26 mouse cellular contexts compared by ENCODE assay signal in genomic region chr7:49217786-49218185, GRCm38 (mm10).
DNase-seq lines count a peak whose midpoint lies in the region; ATAC-seq lines count a peak whose summit lies in the region.
"Had no signal": no experiment of that assay in that cellular context is flagged by ENCODE, and none has a peak within 500 bp of the region (broad histone marks: within the 10 kb centered on the region; RNA-seq: fewer than 3 reads in every experiment).

No protein-coding gene starts in this region.

- 80% methylated on average over 6 of the region's 6 CpGs for WGBS in midbrain, embryonic 11.5 days
- 82% methylated on average over 6 of the region's 6 CpGs for WGBS in midbrain, embryonic 14.5 days

- H3K4me3 ChIP-seq in midbrain, embryonic 11.5 days (ENCODE audit: low read depth, low read length), result no peak overlapping the region
- H3K4me3 ChIP-seq in midbrain, embryonic 14.5 days (replicated peaks; ENCODE audit: low read depth, low read length), result no peak overlapping the region
- H3K4me3 ChIP-seq: embryonic facial prominence, embryonic 13.5 days; erythroblast, embryonic 14.5 days; forebrain, embryonic 12.5 days; forebrain, embryonic 15.5 days had no signal

- ATAC-seq in midbrain, embryonic 11.5 days (ENCODE audit: low FRiP score), result no peak
- ATAC-seq in midbrain, embryonic 14.5 days (ENCODE audit: low FRiP score, low TSS enrichment), result no peak
- ATAC-seq: forebrain, embryonic 15.5 days; hindbrain, postnatal 0 days; intestine, postnatal 0 days; Patski had no signal

- no peaks in the 10 kb centered on the region for H3K27me3 ChIP-seq in midbrain, embryonic 11.5 days (ENCODE audit: control insufficient read depth, insufficient read depth, low read length)
- no peaks in the 10 kb centered on the region for H3K27me3 ChIP-seq in midbrain, embryonic 14.5 days (ENCODE audit: control insufficient read depth, insufficient read depth, low read length)
- H3K27me3 ChIP-seq: embryonic facial prominence, embryonic 13.5 days; forebrain, embryonic 12.5 days; forebrain, embryonic 15.5 days; Patski had no signal

- H3K4me2 ChIP-seq in midbrain, embryonic 11.5 days, result no peak overlapping the region
- no peak overlapping the region for H3K4me2 ChIP-seq in midbrain, embryonic 14.5 days (ENCODE audit: low read length)
- H3K4me2 ChIP-seq: embryonic facial prominence, embryonic 13.5 days; forebrain, embryonic 12.5 days; forebrain, embryonic 15.5 days; heart, embryonic 11.5 days; hindbrain, embryonic 14.5 days had no signal

- H3K9ac ChIP-seq in midbrain, embryonic 11.5 days (ENCODE audit: low read length), result no peak overlapping the region
- H3K9ac ChIP-seq in midbrain, embryonic 14.5 days (replicated peaks; ENCODE audit: low read length), result no peak overlapping the region
- H3K9ac ChIP-seq: embryonic facial prominence, embryonic 13.5 days; forebrain, embryonic 12.5 days; forebrain, embryonic 15.5 days; hindbrain, embryonic 14.5 days had no signal

- no peaks in the 10 kb centered on the region; the same call in 1 of the 2 replicates for H3K9me3 ChIP-seq in midbrain, embryonic 11.5 days (ENCODE audit: control insufficient read depth, low read length)
- no peaks in the 10 kb centered on the region for H3K9me3 ChIP-seq in midbrain, embryonic 14.5 days (ENCODE audit: control insufficient read depth, low read length)
- H3K9me3 ChIP-seq: embryonic facial prominence, embryonic 13.5 days; forebrain, embryonic 12.5 days had no signal

- DNase-seq in embryo, embryonic 11 days, result peak; percentile 17
- no peak for DNase-seq in embryo, embryonic 10 days (ENCODE audit: low spot score)
- DNase-seq in midbrain, embryonic 11.5 days (ENCODE audit: low spot score, missing footprints), result peak; percentile 81
- DNase-seq in midbrain, embryonic 14.5 days, result no peak
- peak; percentile 26 for DNase-seq in hindlimb bud, embryonic 11.5 days (ENCODE audit: extremely low spot score, low read depth, low spot score)
- no peak for DNase-seq in adrenal gland, adult 2 months
- DNase-seq in layer of hippocampus, postnatal 36 days, result no peak
- DNase-seq: adrenal gland, adult 8-10 months; adrenal gland, postnatal 25 days; B cell, adult 2 months; cerebellum, adult 11-12 months; cerebellum, adult 8-10 months; cerebellum, postnatal 10 days; cerebellum, postnatal 36 days; gastrocnemius, postnatal 14 days; heart, adult 11 months had no signal

- no peak overlapping the region for H3K27ac ChIP-seq in midbrain, embryonic 11.5 days (ENCODE audit: low read depth, low read length)
- no peak overlapping the region for H3K27ac ChIP-seq in midbrain, embryonic 14.5 days (replicated peaks; ENCODE audit: low read depth, low read length)
- H3K27ac ChIP-seq: embryonic facial prominence, embryonic 13.5 days; forebrain, embryonic 12.5 days; forebrain, embryonic 15.5 days; hindbrain, embryonic 14.5 days; hindbrain, postnatal 0 days had no signal

- H3K4me1 ChIP-seq in midbrain, embryonic 11.5 days (ENCODE audit: control insufficient read depth, insufficient read depth, low read length), result no peaks in the 10 kb centered on the region
- no peaks in the 10 kb centered on the region for H3K4me1 ChIP-seq in midbrain, embryonic 14.5 days (ENCODE audit: control insufficient read depth, insufficient read depth, low read length)
- H3K4me1 ChIP-seq: forebrain, embryonic 12.5 days; forebrain, embryonic 15.5 days had no signal

- H3K36me3 ChIP-seq in midbrain, embryonic 11.5 days (ENCODE audit: control insufficient read depth, insufficient read depth, low read length), result no peaks in the 10 kb centered on the region
- H3K36me3 ChIP-seq in midbrain, embryonic 14.5 days (ENCODE audit: control insufficient read depth, insufficient read depth, low read length), result no peaks in the 10 kb centered on the region
- H3K36me3 ChIP-seq: embryonic facial prominence, embryonic 13.5 days; forebrain, embryonic 12.5 days; forebrain, embryonic 15.5 days; G1E had no signal

Comparison
In these comparisons a context has a peak if more than half of its experiments do, and no peak if none do; other contexts are left out.
1. DNase-seq: peak in embryo, embryonic 11 days (single experiment), midbrain, embryonic 11.5 days (single experiment) and hindlimb bud, embryonic 11.5 days (single experiment); none in embryo, embryonic 10 days (single experiment), midbrain, embryonic 14.5 days (single experiment), adrenal gland, adult 2 months (single experiment) and layer of hippocampus, postnatal 36 days (0 of 2).